Mouse (Mus musculus) spleen, postnatal 4 days (tissue): ENCODE measurements around the gene Ptgdr2.

ENCODE experiments used
- DNase-seq, 2 experiments: peaks; one replicate each; pipeline ENCODE4 v3.0.0; 2022; ENCODE audit warnings: low spot score in 2 of 2

Ptgdr2 gene

DNA sequence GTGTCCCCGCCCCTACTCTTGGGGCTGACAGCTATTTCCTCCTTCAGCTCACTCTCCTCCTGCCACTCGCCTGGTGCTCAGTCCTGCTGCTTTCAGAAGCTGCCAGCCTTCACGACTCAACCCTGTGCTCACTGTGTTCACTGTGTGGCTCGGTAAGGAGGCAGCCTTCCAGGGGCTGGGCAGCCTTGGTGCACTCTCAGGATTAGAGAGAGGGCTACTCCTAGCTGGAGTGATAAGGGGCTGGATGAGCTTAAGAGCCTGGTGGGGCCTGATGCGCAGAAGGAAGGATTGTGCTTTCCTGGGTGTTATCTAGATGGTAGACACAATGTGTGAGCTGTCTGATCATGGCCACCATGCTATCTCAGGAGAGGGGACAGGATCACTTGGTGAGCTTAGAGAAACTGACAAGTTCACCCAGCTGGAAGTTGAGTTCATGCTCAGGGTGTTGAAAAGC is at the start of gene Ptgdr2:
Gene Ptgdr2 (plus strand): TSS at position 51 of the 454 bp plus-strand sequence.
- peak in 1 of 2 experiments; percentile 31 for DNase-seq

DNA sequence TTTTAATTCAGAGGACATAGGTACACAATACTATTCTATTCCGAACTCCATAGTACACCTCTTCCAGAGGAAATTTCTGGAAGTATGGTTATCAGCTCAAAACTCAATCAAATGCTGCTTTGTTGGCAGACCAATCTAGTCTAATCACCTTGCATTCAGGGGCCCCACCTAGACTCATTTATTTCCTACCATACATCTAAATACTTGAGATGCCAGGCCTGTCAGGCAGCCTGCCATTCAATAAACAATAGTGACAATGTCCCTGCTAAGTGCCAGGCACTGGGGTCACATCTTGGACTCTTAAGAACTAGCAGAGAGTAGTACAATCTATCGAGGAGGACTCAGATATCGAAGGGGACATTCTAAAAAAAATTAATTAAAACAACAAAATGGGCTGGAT is 44.8 kb upstream of the Ptgdr2 start:
- no peak for DNase-seq

DNA sequence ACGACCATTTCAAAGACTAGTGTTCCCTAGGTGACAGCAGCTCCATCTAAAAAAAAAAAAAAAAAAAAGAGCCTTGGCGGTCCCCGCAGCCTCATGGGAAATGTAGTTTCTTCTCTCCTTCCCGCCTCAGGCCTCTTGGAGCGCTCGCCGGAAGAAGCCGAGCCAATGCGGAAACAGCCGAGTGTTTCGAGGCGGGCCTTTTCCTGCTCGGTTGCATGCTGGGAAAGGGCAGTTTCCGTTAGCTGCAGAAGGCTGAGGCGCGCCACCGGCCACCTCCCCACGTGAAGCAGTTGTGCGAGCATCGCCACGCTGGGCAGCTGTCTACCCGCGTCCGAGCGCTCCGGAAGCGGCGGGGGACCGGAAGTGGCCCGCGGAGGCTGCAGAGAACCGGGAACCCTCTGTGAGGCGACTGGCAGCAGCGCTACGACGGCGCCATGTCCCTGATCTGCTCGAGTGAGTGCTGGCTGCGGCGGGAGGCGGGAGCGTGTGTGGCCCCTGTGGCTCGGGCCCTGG is 41.9 kb upstream of the Ptgdr2 start, which contains the start of gene Prpf19:
Gene Prpf19 (plus strand): TSS at position 216 of the 513 bp plus-strand sequence.
- DNase-seq: peak; percentile 93 to 96

DNA sequence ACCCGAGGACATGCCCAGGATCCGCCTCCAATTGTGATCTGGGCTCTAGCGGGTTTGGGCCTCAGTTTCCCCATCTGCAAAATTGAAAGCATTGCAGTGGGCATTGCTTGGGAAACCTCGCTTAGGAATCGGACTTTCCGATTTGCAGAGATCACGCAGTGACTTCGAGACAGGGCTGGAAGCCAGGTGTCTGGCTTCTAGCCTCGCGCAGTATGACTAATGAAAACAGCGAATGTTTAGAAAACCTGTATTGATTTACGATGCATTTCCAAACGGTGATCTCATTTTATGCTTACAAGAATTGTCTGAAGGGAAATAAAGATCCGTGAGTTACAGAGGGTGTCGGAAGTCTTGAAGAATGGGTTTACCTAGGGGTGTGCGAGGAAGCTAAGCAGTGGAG is 41.3 kb upstream of the Ptgdr2 start:
- DNase-seq: no peak

DNA sequence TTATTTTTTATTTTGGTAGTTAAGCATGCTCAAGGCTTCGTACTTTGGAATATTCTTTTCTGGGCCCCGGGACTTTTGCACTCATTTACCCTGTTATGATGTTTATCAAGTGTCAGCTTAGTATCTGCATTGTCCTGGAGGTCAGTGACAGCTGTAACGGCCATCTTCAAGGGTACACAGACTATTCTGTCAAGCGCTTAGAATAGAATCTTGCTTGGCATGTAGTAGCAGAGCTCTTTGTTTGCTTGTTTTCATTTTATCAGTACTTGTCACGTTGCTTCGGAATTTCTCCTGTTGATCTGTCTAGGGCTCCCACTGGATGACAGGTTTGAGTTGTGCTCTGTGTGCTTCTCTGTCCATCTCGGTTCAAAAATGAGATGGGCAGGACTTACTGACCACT is 40.1 kb upstream of the Ptgdr2 start:
- no peak for DNase-seq

DNA sequence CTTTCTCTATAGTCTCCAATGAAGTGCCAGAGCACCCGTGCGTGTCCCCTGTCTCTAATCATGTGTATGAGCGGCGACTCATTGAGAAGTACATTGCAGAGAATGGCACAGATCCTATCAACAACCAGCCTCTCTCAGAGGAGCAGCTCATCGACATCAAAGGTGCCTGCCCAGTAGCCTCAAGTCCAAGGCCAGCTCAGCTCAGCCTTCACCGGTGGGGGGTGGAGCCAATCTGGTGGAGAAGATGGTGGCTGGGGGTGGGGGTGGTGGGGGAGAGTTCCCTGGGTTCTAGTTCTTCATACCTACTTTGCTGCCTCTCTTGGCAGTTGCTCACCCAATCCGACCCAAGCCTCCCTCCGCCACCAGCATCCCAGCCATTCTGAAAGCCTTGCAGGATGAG is 39.5 kb upstream of the Ptgdr2 start:
- no peak for DNase-seq

DNA sequence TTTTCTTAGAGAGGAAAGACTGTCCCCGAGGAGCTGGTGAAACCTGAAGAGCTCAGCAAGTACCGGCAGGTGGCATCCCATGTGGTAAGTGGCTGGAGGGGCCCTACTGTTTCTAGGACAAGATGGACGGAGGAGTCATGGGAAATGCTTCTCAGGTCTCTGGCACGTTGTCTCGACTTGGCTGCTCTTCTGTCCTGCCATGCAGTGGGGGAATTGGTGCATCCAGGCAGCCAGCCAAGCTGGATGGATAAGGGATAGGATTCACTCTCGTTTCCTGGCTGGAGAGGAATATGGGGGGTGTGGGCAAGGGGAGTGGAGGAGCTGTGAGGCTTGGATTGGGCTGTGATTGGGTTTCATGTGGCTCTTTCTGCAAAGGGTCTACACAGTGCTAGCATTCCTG is 36.6 kb upstream of the Ptgdr2 start:
- DNase-seq: no peak

DNA sequence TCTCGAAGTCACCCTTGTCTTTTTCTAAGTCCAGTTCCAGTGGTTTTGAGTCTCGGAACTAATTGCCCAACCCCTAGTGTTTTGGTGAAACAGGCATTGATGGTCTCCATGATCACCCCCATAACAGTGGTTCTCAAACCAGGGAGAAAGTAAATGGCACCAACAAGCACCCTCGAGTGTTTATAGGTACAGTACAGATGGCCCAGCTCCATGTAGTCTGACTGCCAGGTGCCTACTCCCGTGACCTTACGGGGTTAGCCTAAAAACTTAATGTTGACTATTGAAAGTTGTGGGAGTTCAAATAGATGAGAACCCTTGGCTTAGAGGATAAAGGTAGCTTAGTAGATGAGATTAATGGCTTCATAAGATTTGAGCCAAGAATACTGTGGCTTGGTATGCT is 35.9 kb upstream of the Ptgdr2 start:
- DNase-seq: no peak

DNA sequence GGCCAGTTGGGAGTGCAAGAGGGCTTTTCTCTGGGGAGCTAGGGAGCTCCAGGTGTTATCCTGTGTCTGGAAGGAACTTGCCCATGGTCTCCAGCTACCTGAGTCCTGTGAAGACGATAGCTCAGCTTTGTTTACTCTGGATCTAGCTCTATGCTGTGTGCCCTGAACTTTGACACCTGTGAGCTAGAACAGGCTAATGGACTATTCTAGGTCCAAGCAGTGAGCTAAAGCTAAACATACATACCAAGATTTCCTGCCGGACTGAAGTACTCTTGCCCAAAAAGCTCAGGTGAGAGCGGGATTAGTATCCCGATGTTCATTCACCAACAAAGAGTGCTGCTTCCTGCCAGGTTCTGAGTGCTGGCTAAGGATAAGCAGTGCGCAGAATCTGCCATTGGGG is 32.4 kb upstream of the Ptgdr2 start:
- no peak for DNase-seq

DNA sequence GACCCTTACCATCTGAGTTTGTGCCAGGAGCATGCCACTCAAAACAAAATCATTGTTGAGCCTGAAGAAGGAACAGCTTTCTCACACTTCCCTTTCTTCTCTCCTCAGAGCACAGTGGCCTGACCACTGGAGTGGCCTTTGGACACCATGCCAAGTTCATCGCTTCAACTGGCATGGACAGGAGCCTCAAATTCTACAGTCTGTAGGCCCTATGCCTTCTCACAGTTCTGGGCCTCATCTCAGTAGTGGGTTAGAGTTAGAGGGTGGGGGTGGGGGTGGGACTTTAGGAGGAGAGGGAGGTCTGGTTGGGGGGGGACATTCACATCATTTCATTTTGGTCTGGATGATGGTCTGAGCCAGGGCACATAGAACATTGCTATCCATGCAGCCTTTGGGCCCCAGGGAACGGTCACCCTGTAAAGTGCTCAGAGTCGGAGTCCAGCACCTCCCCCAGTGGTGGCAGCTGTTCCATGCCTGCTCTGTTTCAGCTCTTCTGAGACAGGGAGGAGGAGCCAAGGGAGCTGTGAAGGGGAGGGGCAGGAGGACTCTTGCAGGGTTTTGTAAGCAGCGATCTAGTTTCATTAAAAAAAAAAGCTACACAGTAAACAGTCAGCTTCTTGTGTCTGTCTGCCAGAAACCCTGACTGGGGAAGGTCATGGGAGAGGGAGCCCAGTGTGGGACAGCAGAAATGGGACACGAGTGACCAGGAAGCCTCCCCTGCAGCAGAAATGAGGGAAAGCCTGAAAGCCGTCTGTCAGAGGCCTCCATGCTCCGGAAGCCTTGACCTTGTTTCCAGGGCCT is 31.8 kb upstream of the Ptgdr2 start:
- DNase-seq: no peak

DNA sequence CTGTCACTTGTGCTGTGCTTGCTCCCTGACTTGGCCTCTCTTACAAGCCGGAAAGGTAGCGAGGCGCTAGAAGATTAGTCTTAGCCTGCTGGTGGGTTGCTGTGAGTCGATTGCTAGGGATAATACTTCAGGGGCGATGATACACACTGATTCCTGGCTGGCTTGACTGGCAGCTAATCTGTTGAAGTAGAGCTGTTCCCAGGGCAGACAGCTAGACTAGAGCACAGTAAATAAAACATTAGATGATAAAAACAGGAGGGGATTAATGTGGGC is 31.3 kb upstream of the Ptgdr2 start:
- no peak for DNase-seq

DNA sequence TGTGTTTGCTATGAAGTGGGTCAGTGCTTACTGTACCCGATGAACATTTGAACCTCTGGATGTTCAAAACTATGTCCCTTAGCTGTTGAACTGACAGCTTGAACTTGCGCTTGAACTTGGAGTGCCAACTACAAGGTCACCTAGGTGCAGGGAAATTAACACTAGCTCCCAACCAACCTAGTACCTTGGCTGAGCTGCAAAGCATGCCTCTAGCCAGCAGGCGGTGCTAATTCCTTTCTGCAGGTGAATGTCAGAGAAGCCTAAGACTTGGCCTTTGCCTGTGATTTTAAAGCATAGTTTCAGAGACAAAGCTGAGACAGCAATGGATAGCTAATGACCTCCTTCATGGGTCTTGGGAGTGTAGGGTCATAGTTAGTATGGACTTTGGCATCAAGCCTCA is 29.1 kb upstream of the Ptgdr2 start:
- peak; percentile 58 to 80 for DNase-seq

DNA sequence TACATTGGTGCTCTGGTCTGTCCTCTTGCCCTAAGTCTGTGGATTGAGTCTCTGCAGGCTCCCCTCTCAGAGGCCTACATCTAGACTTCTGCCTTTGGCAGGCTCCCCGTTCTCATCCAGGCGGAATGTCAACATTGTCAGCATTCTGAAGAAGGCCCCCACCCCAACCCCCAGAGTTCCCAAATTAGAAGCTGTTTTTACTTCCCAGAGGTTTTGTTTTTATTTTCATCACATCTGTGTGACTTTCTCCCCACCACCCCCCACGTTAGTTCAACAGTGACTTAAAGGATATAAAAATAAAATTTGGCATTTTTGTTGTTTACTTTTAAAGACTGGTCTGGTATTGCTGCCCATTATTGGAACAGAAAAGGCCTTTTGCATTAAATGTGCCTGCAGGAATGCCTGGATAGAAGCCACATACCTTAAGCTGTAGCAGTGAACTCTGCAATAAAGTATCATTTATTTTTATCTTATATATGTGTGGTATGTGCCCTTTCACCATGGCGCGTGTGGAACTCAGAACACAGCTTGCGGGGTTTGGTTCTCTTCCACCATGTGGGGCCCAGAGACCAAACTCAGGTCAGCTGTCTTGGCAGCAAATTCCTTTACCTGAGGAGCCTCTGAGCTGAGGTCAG is 27.8 kb upstream of the Ptgdr2 start:
- no peak for DNase-seq

DNA sequence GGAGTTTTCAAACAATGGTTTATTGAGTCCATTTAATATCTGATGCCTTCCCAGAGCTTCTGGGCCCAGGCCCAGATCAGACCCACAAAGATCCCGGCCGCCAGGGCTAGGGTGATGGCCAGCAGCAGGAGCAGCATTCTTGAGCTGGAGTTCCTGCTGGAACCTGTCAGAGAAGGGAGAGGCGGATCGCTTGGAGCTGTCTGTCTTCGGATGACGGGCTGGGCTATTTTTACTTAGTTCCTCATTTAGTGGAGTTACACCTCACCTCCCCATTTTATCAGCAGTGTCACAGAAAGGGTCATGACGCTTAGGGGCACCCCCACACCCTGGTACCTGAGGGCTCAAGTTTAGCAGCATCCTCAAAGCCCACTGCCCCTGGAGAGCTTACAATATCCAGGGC is 22.7 kb upstream of the Ptgdr2 start:
- DNase-seq: no peak

DNA sequence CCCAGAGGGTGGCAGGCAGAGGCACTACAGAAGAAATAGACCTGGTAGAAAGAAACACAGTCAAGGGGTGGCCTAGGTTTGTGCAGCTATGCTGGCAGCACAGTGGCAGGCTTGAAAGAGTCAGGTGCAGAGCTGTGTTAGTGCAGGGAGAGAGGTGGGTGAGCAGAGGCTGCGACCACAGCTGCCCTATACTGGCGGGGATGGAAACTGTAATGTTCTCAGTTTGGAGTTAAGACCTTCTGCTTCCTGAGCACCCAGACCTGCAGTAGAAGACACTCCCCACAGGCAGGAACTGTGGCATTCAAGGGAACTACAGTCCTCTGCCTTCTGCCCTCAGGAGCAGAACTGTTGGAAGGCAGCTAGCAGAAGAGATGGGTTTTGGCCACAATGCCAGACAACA is 22.1 kb upstream of the Ptgdr2 start:
- DNase-seq: no peak

DNA sequence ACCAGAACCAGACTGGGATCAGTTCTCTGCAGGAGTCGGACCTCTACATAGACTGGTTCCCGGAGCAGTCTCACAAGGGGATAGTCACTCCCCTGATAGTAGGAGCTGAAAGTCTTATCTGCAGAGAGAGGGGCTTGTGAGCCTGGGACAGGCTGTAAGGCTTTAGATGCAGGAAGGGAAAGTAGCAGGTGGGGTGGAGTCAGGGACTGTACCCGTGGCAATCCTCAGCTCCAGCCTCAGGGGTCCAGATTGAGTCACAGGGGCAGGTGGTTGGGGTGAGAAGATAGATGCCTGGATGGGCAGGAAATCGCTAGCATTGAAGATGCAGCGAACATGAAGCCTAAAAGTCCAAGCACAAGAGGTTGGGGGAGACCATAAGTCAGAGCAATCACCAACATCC is 20.5 kb upstream of the Ptgdr2 start:
- no peak for DNase-seq

DNA sequence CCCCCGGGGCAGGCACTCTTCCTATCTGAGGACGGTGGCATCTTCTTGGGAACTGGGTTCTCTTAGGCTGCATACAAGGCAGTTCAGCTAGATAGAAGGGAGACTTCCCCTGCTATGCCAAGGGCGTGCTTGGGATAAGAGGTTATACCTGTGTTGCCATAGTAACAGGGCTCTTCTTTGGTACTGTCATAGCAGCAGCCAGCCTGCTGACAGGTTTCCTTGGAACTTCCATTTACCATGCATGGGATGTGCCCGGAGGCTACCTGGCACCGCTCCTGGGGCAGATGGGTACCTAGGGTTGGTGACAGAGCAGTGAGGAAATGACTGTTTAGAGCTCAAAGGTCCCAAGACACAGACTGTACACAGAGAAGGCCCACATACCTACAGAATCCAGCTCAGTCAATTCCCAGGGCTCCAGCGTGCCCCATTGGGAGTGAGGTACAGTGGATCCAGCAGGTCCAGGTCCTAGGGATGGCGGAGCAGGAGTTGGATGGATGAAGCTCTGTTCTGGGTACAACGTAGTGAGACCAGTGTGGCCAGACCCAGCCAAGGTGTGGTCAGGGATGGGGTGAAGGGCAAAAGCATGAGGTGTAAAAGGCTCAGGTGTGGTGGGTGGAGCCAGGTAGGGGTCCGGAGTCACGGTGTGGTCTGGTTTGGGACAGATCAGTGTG is 18.5 kb upstream of the Ptgdr2 start:
- no peak for DNase-seq

DNA sequence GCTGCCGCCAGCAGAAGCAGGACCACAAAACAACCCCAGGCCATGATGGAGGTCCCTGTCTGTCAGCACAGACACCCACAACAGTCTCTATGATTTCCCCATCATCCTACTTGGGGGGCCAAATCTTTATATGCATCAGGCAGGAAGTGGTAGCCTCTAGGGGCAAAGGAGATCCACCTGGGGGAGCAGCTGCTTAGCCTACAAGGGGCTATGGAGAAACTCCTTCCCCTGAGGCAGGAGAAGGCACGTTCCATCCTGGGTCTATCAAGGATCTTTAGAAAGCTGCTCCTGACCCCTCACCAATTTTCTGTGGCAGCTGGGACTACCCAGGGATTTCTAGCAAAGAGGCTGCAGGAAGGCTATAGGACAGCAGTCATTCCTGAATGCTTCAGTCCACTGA is 16.4 kb upstream of the Ptgdr2 start, which contains the start of gene Zp1:
Gene Zp1 (minus strand): TSS at position 101 of the 400 bp plus-strand sequence.
- no peak for DNase-seq

DNA sequence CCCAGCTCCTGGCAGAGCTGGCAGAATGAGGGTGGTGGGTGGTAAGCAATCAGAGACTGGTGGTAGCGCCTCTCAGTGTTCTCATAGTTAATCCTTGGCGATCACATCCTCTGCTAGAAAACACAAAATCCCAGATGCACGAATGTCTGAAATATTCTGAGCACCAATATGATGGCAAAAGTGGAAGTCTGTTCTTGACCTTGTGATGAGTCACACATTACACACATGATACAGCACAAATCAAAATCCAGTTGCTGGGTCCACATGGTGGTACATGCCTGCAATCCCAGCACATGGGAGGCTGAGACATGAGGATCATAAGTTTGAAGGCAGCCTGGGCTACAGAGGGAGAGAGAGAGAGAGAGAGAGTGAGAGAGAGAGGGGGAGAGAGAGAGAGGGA is 15.9 kb upstream of the Ptgdr2 start:
- DNase-seq: no peak

DNA sequence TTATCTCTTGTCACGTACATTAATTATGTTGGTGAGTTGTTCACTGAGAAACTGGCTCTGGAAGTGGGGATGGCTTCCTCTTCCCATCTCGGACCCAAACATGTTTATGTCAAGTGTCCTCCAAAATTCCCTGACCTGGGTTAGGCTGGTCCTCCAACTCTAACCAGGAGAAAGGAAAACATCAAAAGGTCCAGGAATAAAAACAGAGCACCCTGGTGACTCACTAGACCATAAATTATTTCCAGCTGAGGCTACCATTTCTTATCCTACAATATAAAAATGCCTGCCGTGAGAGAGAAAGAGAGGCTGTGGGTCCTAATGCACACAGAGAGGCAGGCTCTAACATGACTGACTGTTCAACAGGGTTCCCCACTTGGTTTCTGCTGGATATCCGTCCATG is 12.7 kb upstream of the Ptgdr2 start:
- no peak for DNase-seq

DNA sequence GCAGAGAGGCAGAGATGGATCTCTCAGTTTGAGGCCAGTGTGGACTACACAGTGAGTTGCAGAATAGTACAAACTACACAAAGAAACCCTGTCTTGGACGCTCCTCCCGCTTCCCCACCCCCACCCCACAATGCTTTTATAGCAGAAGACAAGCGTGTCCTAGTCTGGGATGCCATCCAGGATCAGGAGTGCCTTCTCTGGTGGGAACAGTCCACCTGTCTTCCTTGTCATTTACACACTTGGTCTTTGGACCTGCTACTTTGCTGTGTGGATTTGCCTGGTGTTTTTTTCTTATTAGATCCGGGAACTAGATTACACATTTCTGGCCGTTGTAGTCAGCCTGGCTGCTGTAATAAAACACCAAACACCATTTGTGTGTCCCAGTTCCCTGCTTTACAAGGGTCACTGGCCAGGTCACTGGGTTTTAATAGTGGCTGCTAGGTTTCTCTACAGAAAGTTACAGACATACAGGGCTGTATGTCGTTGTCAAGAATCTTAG is 10.8 kb upstream of the Ptgdr2 start:
- no peak for DNase-seq

DNA sequence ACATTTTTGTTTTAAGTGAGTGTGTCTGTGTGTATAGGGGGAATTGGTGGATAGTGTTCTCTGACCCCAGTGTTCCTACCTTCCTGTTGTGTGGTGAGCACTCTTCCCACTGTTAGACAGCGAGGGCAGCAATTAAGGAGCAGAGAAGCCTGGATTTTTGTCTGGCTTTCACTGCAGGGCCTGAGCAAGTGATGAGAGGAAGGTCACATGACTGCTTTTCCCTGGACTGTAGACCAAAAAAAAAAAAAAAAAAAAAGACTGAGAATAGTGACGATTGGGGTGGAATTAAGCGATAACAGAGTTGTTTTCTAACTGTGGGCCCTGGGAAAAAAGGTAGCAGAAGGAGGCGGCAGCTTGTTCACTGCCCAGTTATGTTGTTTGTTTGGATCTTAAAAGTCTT is 10.3 kb upstream of the Ptgdr2 start:
- no peak for DNase-seq

DNA sequence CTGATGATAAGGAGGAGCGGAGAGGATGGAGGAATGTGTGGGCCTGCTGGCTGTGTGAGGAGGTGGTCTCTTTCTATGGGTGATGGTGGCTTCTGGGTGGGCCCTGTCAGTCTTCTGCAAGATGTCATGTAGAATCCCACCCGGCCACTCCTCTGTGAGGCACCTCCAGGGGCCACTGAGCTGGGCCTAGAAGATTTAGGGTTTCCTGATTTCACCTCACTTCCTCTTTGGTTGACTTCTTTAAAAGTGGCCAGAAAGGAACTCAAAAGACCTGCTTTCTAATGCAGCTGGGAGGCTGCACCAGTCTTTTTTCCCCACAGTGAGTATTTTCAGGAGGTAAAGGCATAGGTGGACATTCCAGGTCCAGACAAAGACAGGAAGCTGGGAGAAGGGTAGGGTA is 6.3 kb upstream of the Ptgdr2 start:
- DNase-seq: no peak
